Comparison of ENCODE assay signal across 26 mouse cellular contexts in genomic region chr6:116369811-116370210, GRCm38 (mm10). TPM values are rescaled to one million over a fixed set of nuclear protein-coding genes. Genes with fewer than 3 reads are reported as not detected.
A peak's percentile ranks its signal among the peaks of the same experiment; 100 is the strongest.
DNase-seq lines count a peak whose midpoint lies in the region; ATAC-seq and TF ChIP-seq lines count a peak whose summit lies in the region.
"Had no signal": no experiment of that assay in that cellular context is flagged by ENCODE, and none has a peak within 500 bp of the region (broad histone marks: within the 10 kb centered on the region; RNA-seq: fewer than 3 reads in every experiment).

No protein-coding gene starts in this region.

- H3K36me3 ChIP-seq in liver, embryonic 15.5 days (replicated peaks): peaks cover 35% of the 10 kb centered on the region
- no peaks in the 10 kb centered on the region for H3K36me3 ChIP-seq in stomach, postnatal 0 days (ENCODE audit: control insufficient read depth, insufficient read depth, low read length)
- H3K36me3 ChIP-seq in forebrain, embryonic 13.5 days (ENCODE audit: poor library complexity, severe bottlenecking): no peaks in the 10 kb centered on the region
- H3K36me3 ChIP-seq: hindbrain, embryonic 13.5 days; kidney, embryonic 15.5 days had no signal

- TF ChIP-seq EP300 in stomach, postnatal 0 days (optimal IDR thresholded peaks at IDR 0.05): no peak

- no peak for TF ChIP-seq CTCF in stomach, postnatal 0 days (IDR thresholded peaks at IDR 0.05; ENCODE audit: low read depth)

- H3K4me1 ChIP-seq in liver, embryonic 15.5 days (replicated peaks): peaks cover 74% of the 10 kb centered on the region
- H3K4me1 ChIP-seq in stomach, postnatal 0 days (replicated peaks; ENCODE audit: control insufficient read depth, insufficient read depth): no peaks in the 10 kb centered on the region
- H3K4me1 ChIP-seq in forebrain, embryonic 13.5 days: no peaks in the 10 kb centered on the region; the same call in 1 of the 2 replicates

- H3K4me2 ChIP-seq in liver, embryonic 15.5 days: peak overlapping the region; percentile 63
- H3K4me2 ChIP-seq in stomach, postnatal 0 days (replicated peaks; ENCODE audit: low read depth): no peak overlapping the region
- H3K4me2 ChIP-seq in forebrain, embryonic 13.5 days: no peak overlapping the region
- H3K4me2 ChIP-seq: heart, embryonic 11.5 days; hindbrain, embryonic 13.5 days; kidney, embryonic 15.5 days; midbrain, embryonic 11.5 days had no signal

- H3K4me3 ChIP-seq in liver, embryonic 15.5 days (replicated peaks): peak overlapping the region; percentile 15
- H3K4me3 ChIP-seq in stomach, postnatal 0 days (ENCODE audit: low read depth, low read length): no peak overlapping the region
- no peak overlapping the region for H3K4me3 ChIP-seq in forebrain, embryonic 13.5 days
- H3K4me3 ChIP-seq: hindbrain, embryonic 13.5 days; kidney, embryonic 15.5 days had no signal

- ATAC-seq in erythroid progenitor cell, adult 5-6 weeks (replicated peaks; ENCODE audit: low FRiP score, poor library complexity, severe bottlenecking): peak; percentile 47
- ATAC-seq in liver, embryonic 15.5 days (ENCODE audit: insufficient read depth): peak; percentile 16
- 0 out of 2 replicates have a peak, but pooled peaks have one; percentile 47 for ATAC-seq in stomach, postnatal 0 days (ENCODE audit: low FRiP score, low TSS enrichment)
- ATAC-seq in forebrain, embryonic 13.5 days: no peak
- ATAC-seq: forebrain, postnatal 0 days had no signal

- intact Hi-C loops in heart, postnatal 14 days (cut with DNase I): no loop called here

- H3K9me3 ChIP-seq in liver, embryonic 15.5 days (replicated peaks): no peaks in the 10 kb centered on the region
- H3K9me3 ChIP-seq in stomach, postnatal 0 days (ENCODE audit: control insufficient read depth, low read length): no peaks in the 10 kb centered on the region
- H3K9me3 ChIP-seq in forebrain, embryonic 13.5 days (replicated peaks): no peaks in the 10 kb centered on the region
- H3K9me3 ChIP-seq: G1E; hindbrain, embryonic 13.5 days; kidney, embryonic 15.5 days had no signal

- peak; percentile 71 for DNase-seq in heart, adult 11 months
- no peak for DNase-seq in heart, adult 18-20 months
- DNase-seq in stomach, postnatal 0 days (ENCODE audit: low spot score): no peak
- no peak for DNase-seq in heart, postnatal 14 days
- DNase-seq: adrenal gland, adult 8-10 months; cerebellum, adult 2 months; cerebellum, postnatal 14 days; forebrain, postnatal 0 days; gastrocnemius, postnatal 14 days; heart, postnatal 4 days; kidney, adult 18-20 months; kidney, postnatal 36 days; layer of hippocampus, postnatal 36 days; lung, postnatal 36 days; right cerebral cortex, postnatal 25 days; spleen, adult 18-20 months; thymus, adult 2 months; thymus, postnatal 4 days had no signal

- H3K27ac ChIP-seq in liver, embryonic 15.5 days (replicated peaks): peak overlapping the region; percentile 85
- no peak overlapping the region for H3K27ac ChIP-seq in stomach, postnatal 0 days (replicated peaks)
- H3K27ac ChIP-seq in forebrain, embryonic 13.5 days: no peak overlapping the region
- H3K27ac ChIP-seq: hindbrain, embryonic 13.5 days; kidney, embryonic 15.5 days had no signal

- peak overlapping the region; percentile 41 for H3K9ac ChIP-seq in liver, embryonic 15.5 days
- H3K9ac ChIP-seq in stomach, postnatal 0 days (ENCODE audit: low read length): no peak overlapping the region
- H3K9ac ChIP-seq in forebrain, embryonic 13.5 days: no peak overlapping the region
- H3K9ac ChIP-seq: forebrain, postnatal 0 days; hindbrain, embryonic 13.5 days; kidney, embryonic 15.5 days had no signal

- no peaks in the 10 kb centered on the region for H3K27me3 ChIP-seq in liver, embryonic 15.5 days
- no peaks in the 10 kb centered on the region for H3K27me3 ChIP-seq in stomach, postnatal 0 days (ENCODE audit: control insufficient read depth, insufficient read depth, low read length)
- no peaks in the 10 kb centered on the region for H3K27me3 ChIP-seq in forebrain, embryonic 13.5 days
- H3K27me3 ChIP-seq: hindbrain, embryonic 13.5 days; kidney, embryonic 15.5 days had no signal

- 67% methylated on average over 1 of the region's 1 CpGs for WGBS in liver, embryonic 15.5 days (ENCODE audit: insufficient replicate concordance)
- 93% methylated on average over 1 of the region's 1 CpGs for WGBS in stomach, postnatal 0 days
- WGBS in forebrain, embryonic 13.5 days: 87% methylated on average over 1 of the region's 1 CpGs

RNA-seq across cellular contexts. Expression of gene March8, which starts 32.0 kb away (rescaled TPM):
- 10 to 100 TPM; 43.5 to 44.2 TPM for total RNA-seq in heart, adult 18-20 months (2021)
- 417 and 504 TPM in 2 replicates for total RNA-seq in erythroid progenitor cell, adult 5-6 weeks (2015; ENCODE audit: low replicate concordance)
- total RNA-seq in erythroid progenitor cell, adult 5-6 weeks (2017; ENCODE audit: low replicate concordance): 368 and 504 TPM in 2 replicates
- 95.4 and 97.7 TPM in 2 replicates for polyA plus RNA-seq in liver, embryonic 15.5 days (2015; fragmentation: Nextera tagmentation; extraction: Ambion mirVana)
- 24.0 and 26.4 TPM in 2 replicates for polyA plus RNA-seq in stomach, postnatal 0 days (2015; fragmentation: Nextera tagmentation; extraction: Ambion mirVana)
- 40.7 and 49.3 TPM in 2 replicates for polyA plus RNA-seq in forebrain, embryonic 13.5 days (2015; fragmentation: Nextera tagmentation; extraction: Ambion mirVana)
- total RNA-seq in heart, postnatal 14 days (2021): 10 to 100 TPM; 39.5 to 46.6 TPM

Comparison
In these comparisons a context has a peak if more than half of its experiments do, and no peak if none do; other contexts are left out.
1. RNA of gene March8, which starts 32.0 kb away (total RNA-seq): 368 to 504 TPM in erythroid progenitor cell, adult 5-6 weeks; 39.5 to 46.6 TPM in heart, postnatal 14 days and 43.5 to 44.2 TPM in heart, adult 18-20 months; every median in the first group is over 4 times any median in the second.